Mouse (Mus musculus) neural tube, embryonic 11.5 days (tissue): ENCODE data around the gene Fgd3. TPM values are rescaled to one million over a fixed set of nuclear protein-coding genes. Genes with fewer than 3 reads are reported as not detected.
A peak's percentile ranks its signal among the peaks of the same experiment; 100 is the strongest.

Source experiments
- ATAC-seq: fragments of 200-750 bp; cut with Nextera tagmentation; 2 replicates; pipeline ENCODE4 v1.8.0; 2017; ENCODE audit warnings: moderate number of reproducible peaks, mild to moderate bottlenecking, moderate TSS enrichment, moderate library complexity; ENCODE audit not compliant: insufficient read depth, low FRiP score, low TSS enrichment
- DNase-seq: peaks from one replicate; pipeline ENCODE4 v3.0.0-alpha.2; 2015; ENCODE audit warnings: low spot score
- H3K27ac ChIP-seq: fragments of 300-500 bp; sonication (generic); 2 replicates; pipeline ENCODE4 v1.5.1; 2014; ENCODE audit warnings: low read depth, mild to moderate bottlenecking, low read length
- H3K27me3 ChIP-seq: fragments of 300-500 bp; sonication (generic); 2 replicates; pipeline ENCODE4 v1.6.1; 2014; ENCODE audit warnings: mild to moderate bottlenecking, low read length, mixed read lengths; ENCODE audit not compliant: control insufficient read depth, insufficient read depth
- H3K36me3 ChIP-seq: fragments of 300-500 bp; sonication (generic); 2 replicates; pipeline ENCODE4 v1.6.1; 2014; ENCODE audit warnings: mild to moderate bottlenecking, low read length, moderate library complexity, mixed read lengths; ENCODE audit not compliant: control insufficient read depth, insufficient read depth
- H3K4me1 ChIP-seq: fragments of 300-500 bp; sonication (generic); 2 replicates; pipeline ENCODE4 v1.6.1; 2014; ENCODE audit warnings: low read length, mixed read lengths; ENCODE audit not compliant: control insufficient read depth, insufficient read depth
- H3K4me2 ChIP-seq: fragments of 300-500 bp; sonication (generic); 2 replicates; pipeline ENCODE4 v1.6.1; 2014; ENCODE audit warnings: low read depth, mild to moderate bottlenecking, moderate library complexity
- H3K4me3 ChIP-seq: fragments of 300-500 bp; sonication (generic); 2 replicates; pipeline ENCODE4 v1.5.1; 2014; ENCODE audit warnings: low read depth, low read length
- H3K9ac ChIP-seq: fragments of 300-500 bp; sonication (generic); 2 replicates; pipeline ENCODE4 v1.6.1; 2014; ENCODE audit warnings: mild to moderate bottlenecking, low read length
- H3K9me3 ChIP-seq: fragments of 300-500 bp; sonication (generic); 2 replicates; pipeline ENCODE4 v1.6.1; 2016; ENCODE audit warnings: low read length; ENCODE audit not compliant: control insufficient read depth
- WGBS: fragments of 180-500 bp; shearing (Covaris S2); extraction: QIAGEN DNeasy Blood & Tissue Kit; methylation state at CpG from one replicate; pipeline ENCODE4 v1.1.7; 2014; 5-methylcytosine and 5-hydroxymethylcytosine counted together
- polyA plus RNA-seq: library from polyadenylated mRNA; unstranded; fragments of >200 nt; fragmentation: Nextera tagmentation; extraction: Ambion mirVana; gene quantifications from 2 replicates; pipeline ENCODE4 v1.2.1, GENCODE M21; 2014

Gene Fgd3
- polyA plus RNA-seq = 1.1 and 1.2 TPM in 2 replicates

DNA sequence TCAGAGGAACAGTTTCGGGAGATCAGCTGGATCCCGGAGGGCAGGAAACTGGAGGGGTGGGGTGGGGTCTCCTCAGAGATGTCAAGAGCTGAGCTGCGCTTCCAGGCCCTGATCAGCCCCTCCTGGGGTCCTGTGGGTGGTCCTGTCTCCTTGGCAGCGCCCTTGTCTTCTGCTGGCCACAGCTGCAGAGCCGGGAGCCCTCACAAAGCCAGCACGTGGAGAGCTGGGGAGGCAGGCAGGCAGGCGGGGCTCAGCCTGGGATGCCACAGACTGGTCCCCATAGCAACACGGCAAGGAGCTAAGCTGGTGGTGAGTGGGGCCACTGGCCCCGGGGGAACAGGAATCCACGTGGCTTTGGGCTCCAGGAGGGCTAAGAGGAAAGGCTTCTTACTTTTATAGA is at the start of gene Fgd3:
Fgd3 (minus strand) TSS at position 272 of the 400 bp plus-strand sequence.
- Histone ChIP-seq H3K36me3 (no peaks in the 10 kb centered on the region), H3K4me2 (peak within 1 kb of the TSS; percentile 40), H3K4me1 (peaks cover 9% of the 10 kb centered on the region; the same call in 1 of the 2 replicates), H3K9ac (peak within 1 kb of the TSS; percentile 23), H3K27me3 (0 out of 2 replicates have a peak, but pooled peaks cover 4% of the 10 kb centered on the region), H3K27ac (no peak within 1 kb of the TSS; the same call in 1 of the 2 replicates), H3K9me3 (no peaks in the 10 kb centered on the region), H3K4me3 (peak within 1 kb of the TSS; percentile 18)
- 4% methylated on average over 10 of the region's 10 CpGs for whole genome bisulfite sequencing
- peak; percentile 93 for ATAC-seq
- peak; percentile 87 for DNase-seq

- H3K4me3 ChIP-seq = no peak overlapping the region
- H3K4me1 ChIP-seq = 0 out of 2 replicates have a peak, but pooled peaks cover 2% of the 10 kb centered on the region
- H3K9me3 ChIP-seq = no peaks in the 10 kb centered on the region
- no peak overlapping the region for H3K9ac ChIP-seq
- DNase-seq (no peak), ATAC-seq (no peak)
- 0 out of 2 replicates have a peak, but pooled peaks cover 2% of the 10 kb centered on the region for H3K36me3 ChIP-seq
- H3K27me3 ChIP-seq = no peaks in the 10 kb centered on the region
- H3K27ac ChIP-seq = no peak overlapping the region
- 94% methylated on average over 10 of the region's 10 CpGs for WGBS
- H3K4me2 ChIP-seq = no peak overlapping the region
These were observed 49.3 kb upstream of the Fgd3 start for GRCm38 (mm10) chr13:49369404-49369803.

- Histone ChIP-seq H3K36me3 (0 out of 2 replicates have a peak, but pooled peaks cover 2% of the 10 kb centered on the region), H3K4me1 (no peaks in the 10 kb centered on the region), H3K27me3 (no peaks in the 10 kb centered on the region), H3K4me2 (no peak overlapping the region), H3K27ac (no peak overlapping the region), H3K4me3 (no peak overlapping the region), H3K9me3 (no peaks in the 10 kb centered on the region), H3K9ac (no peak overlapping the region)
- WGBS = 89% methylated on average over 4 of the region's 4 CpGs
- no peak for ATAC-seq
- no peak for DNase-seq
These were observed 47.7 kb upstream of the Fgd3 start for GRCm38 (mm10) chr13:49367657-49368440.

DNA sequence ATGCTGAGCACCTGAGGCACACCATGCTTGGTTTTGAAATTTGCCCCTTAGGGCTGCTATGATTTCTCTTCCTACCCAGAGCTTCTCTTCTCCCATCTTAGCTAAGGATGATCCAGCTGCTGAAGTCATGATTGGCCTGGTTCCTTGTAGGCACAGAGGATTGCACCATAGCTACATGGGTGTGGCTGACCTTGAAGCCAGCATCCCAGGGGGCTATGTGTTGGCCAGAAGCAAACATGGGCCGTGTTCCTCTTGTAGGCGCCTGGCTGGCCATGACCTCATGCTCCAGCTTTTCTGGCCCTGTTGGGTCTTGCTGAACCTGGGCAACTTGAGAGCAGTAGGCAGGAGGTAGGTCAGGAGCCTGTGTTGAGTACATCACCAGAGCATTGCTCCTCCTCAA is 44.6 kb upstream of the Fgd3 start:
- WGBS = 91% methylated on average over 2 of the region's 2 CpGs
- DNase-seq (no peak), ATAC-seq (no peak)
- Histone ChIP-seq H3K27me3 (no peaks in the 10 kb centered on the region), H3K4me2 (no peak overlapping the region), H3K9me3 (no peaks in the 10 kb centered on the region), H3K27ac (no peak overlapping the region), H3K4me1 (no peaks in the 10 kb centered on the region), H3K36me3 (0 out of 2 replicates have a peak, but pooled peaks cover 2% of the 10 kb centered on the region), H3K9ac (no peak overlapping the region), H3K4me3 (no peak overlapping the region)

DNA sequence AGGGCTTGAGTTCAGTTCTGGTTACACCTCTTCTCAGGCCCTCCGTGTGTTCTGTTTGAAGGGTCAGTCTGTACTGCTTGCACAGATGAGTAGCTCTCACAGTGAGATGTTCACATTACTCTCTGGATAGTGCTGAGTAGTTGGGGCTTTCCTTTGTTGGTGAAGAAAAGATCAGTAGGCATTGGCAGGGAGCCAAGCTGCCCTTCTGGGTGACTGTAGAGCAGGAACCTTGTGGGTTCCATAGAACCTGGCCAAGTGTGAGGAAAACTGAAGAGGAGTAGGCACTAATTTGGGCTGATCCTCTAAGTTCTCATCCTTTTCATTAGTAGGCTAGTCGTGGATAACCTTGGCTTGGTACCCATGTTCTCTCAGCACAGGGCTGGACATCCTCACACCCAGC is 42.7 kb upstream of the Fgd3 start:
- no peak overlapping the region for H3K4me3 ChIP-seq
- no peak overlapping the region for H3K4me2 ChIP-seq
- no peak overlapping the region for H3K9ac ChIP-seq
- no peak for DNase-seq
- no peak for ATAC-seq
- 84% methylated on average over 2 of the region's 2 CpGs for WGBS
- H3K4me1 ChIP-seq = no peaks in the 10 kb centered on the region
- no peaks in the 10 kb centered on the region for H3K36me3 ChIP-seq
- H3K27me3 ChIP-seq = no peaks in the 10 kb centered on the region
- H3K9me3 ChIP-seq = no peaks in the 10 kb centered on the region
- no peak overlapping the region for H3K27ac ChIP-seq

DNA sequence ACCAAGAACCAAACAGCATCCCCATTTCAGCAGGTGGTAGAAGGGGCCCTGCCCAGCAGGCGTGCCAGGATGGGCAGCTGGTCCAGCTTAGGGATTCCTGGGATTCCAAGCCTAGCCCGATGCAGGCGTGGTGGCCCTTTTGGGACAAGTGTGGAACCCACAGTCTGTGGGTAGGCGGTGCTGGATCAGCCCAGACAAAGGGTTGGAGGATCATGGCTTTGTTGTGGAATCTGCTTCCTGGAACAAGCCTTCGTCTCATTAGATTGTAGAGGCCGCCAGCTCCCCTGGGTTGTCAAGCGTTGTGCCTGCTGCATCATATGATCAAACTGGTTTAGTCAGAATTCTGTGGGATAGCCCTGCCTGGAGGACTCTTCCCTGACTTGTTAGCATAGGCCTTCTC is 42.3 kb upstream of the Fgd3 start:
- DNase-seq (no peak), ATAC-seq (no peak)
- Histone ChIP-seq H3K27me3 (no peaks in the 10 kb centered on the region), H3K4me2 (no peak overlapping the region), H3K9ac (no peak overlapping the region), H3K4me3 (no peak overlapping the region), H3K9me3 (no peaks in the 10 kb centered on the region), H3K36me3 (no peaks in the 10 kb centered on the region), H3K27ac (no peak overlapping the region), H3K4me1 (no peaks in the 10 kb centered on the region)
- 84% methylated on average over 7 of the region's 7 CpGs for WGBS

DNA sequence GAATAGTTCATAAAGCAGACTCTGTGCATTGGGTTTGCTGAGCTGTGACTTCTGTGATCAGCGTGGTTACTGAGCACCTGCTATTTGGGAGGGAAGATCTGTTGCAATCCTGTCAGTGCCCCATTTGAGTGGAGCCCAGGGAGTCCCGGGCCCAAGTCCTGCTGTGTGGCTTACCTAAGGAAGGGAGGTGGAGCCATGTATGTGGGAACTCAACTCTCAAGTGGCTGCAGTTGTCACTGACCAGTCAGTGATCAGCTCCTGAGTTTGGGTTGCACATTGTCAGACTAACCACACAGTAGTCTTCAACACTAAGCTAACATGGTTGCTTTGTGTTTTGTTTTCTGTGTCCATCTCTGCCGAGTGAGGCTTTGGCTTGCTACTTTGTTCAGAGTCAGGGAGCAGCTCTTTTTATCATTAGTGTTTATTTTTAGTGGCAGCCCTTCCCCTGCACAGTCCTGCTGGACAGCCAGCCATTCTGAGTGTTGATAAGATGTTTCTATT is 40.8 kb upstream of the Fgd3 start:
- no peak overlapping the region for H3K4me3 ChIP-seq
- ATAC-seq (no peak), DNase-seq (no peak)
- H3K27ac ChIP-seq = no peak overlapping the region
- H3K4me2 ChIP-seq = no peak overlapping the region
- no peaks in the 10 kb centered on the region for H3K36me3 ChIP-seq
- H3K27me3 ChIP-seq = no peaks in the 10 kb centered on the region
- no peaks in the 10 kb centered on the region for H3K4me1 ChIP-seq
- no peaks in the 10 kb centered on the region for H3K9me3 ChIP-seq
- WGBS = 56% methylated on average over 3 of the region's 3 CpGs
- no peak overlapping the region for H3K9ac ChIP-seq

DNA sequence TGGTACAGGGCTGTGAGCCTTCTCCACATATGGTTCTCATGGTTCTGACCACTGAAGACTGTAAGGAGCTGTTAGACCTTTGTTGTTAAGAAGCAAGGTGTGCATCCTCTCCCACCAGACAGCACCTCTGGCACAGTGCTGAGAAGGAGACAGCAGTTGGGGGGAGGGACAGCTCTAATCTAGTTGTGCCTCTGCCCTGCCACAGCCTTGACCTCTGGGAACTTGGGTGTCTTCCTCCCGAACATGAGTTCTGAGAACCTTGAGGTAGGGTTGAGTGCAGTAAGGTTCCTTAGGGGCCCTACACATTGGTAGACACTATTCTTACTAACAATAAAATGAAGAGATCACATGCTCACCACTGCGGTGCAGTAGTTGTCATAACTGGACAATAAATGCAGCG is 38.1 kb upstream of the Fgd3 start:
- no peaks in the 10 kb centered on the region for H3K4me1 ChIP-seq
- H3K27me3 ChIP-seq = no peaks in the 10 kb centered on the region
- no peaks in the 10 kb centered on the region for H3K36me3 ChIP-seq
- no peak for DNase-seq
- 95% methylated on average over 3 of the region's 3 CpGs for WGBS
- no peak overlapping the region for H3K27ac ChIP-seq
- no peak overlapping the region for H3K4me3 ChIP-seq
- no peak overlapping the region for H3K4me2 ChIP-seq
- H3K9me3 ChIP-seq = no peaks in the 10 kb centered on the region
- no peak overlapping the region for H3K9ac ChIP-seq
- ATAC-seq = no peak
